Mouse (Mus musculus) lung, adult 2 months (tissue): ENCODE results near the gene Ntmt1.

ENCODE experiments used
- CTCF ChIP-seq: fragments of 200-500 bp; IDR thresholded peaks from 2 replicates; pipeline ENCODE4 v1.5.1; 2011; ENCODE audit warnings: mild to moderate bottlenecking, low read length, control low read depth; ENCODE audit not compliant: insufficient read depth
- POLR2A ChIP-seq: fragments of 200-500 bp; IDR thresholded peaks from 2 replicates; pipeline ENCODE4 v1.6.1; 2011; ENCODE audit warnings: low read depth, mild to moderate bottlenecking, control low read depth, low read length, borderline replicate concordance; ENCODE audit errors: extremely low read depth

- TF ChIP-seq POLR2A (no peak), CTCF (no peak)
Measured at GRCm38 (mm10) chr2:30822460-30822859, 14.8 kb downstream of the Ntmt1 start.
